Mouse (Mus musculus) naive thymus-derived CD4-positive, alpha-beta T cell, adult 2 months (primary cell): ENCODE data around the gene Galnt10.

Experiments
- DNase-seq: peaks from one replicate; pipeline ENCODE4 v3.0.0-alpha.2; 2011; ENCODE audit warnings: low read depth

The Galnt10 gene

DNA sequence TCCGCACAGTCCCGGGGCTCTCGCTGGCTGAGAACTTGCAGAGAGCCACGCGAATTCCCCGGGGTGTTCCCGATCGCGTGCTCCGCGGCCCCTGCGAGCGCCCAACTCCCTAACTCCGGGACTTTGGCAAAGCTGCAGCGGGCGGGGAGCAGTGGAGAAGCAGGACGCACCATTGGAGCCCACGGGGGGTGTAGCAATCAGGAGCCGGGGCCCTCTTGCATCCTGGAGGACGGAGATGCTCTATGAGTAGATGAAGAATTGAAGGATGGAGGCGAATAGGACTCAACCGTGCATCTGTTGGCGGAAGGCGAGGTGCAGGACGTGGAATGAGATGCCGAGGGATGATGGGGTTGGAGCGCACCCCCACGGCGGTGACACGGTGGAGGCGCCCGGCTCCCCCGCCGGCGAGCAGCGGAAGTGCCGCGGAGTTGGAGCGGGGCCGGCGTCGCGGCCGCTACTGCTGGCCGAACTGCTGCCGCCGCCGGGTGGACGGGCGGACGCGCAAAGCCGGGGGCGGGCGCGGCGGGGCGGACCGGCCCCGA lies at the start of gene Galnt10:
TSS of gene Galnt10 (plus strand) at position 425 of the 542 bp plus-strand sequence.
- DNase-seq: peak; percentile 92

DNA sequence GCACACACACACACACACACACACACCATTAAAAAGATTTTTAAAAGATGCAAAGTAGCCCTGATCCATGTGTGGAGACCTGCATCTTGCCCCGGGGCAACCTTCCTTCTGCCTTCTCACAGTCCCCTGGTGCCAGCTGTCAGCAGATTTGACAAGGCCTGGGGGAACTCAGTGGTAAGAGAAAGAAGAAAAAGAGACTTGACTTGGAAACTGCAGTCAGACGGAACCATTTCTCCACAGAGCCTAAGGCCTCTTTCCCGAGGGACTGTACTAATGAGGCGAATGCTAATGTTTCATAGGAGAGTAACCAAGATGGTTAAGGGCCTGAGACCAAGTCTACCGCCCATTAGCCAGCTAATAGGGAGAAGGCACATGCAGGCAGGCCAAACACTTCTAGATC lies 49.3 kb upstream of the Galnt10 start:
- no peak for DNase-seq

DNA sequence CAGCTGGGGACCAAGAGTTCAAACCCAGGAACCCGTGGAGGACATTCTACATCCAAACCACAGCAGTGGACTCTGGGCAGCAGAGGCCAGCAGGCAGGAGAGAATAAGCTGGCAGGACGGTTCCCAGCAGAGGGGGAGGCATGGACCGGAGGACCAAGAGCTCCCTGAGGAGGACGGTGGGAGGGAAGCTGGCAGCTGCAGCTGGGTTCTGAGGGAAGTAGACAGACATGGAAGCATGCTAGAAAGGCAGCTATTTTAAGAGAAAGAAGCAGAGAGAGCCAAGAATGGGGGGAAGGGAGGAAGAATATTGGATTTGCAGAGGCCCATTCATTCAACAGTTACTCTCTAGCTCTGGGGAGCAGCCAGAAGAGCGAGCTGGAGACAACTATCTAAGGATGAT lies 47.1 kb upstream of the Galnt10 start:
- no peak for DNase-seq

DNA sequence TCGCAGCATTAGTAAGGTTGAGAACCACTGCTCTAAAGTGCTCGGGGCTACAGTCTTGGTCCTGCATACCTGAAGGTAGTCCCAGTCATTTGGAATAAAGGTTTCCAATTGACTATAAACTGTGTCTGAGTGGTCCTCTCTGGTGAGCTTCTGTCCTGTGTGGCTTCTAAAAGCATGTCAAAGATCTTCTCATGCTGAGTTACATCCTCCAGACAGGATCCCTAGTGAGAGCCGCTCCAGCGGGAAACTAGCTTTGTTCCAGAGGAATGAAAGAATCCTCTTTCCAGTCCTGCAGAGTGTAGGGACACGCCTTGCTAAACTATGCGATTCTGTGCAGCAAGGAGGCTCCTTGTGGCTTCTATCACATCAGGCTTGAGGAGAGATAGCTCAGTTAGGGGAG lies 45.9 kb upstream of the Galnt10 start:
- no peak for DNase-seq

DNA sequence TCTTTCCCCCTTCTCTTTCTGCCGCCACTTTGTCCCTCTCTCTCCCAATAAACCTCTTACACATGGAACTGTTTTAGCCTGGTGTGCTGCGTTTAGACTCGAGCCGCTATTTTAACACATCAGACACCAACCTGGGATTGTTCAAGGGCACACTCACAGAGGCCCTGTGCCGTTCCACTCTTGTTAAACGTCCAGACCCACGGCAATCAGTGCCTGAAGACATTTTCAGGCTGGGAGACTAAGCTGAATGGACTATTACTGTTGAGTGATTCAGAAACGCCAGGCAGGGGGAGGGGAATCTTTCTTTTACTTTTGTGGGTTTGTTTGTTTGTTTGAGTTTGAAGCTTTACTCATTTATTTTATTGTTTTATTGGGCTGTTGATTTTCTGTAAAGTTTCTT lies 45.1 kb upstream of the Galnt10 start:
- no peak for DNase-seq

DNA sequence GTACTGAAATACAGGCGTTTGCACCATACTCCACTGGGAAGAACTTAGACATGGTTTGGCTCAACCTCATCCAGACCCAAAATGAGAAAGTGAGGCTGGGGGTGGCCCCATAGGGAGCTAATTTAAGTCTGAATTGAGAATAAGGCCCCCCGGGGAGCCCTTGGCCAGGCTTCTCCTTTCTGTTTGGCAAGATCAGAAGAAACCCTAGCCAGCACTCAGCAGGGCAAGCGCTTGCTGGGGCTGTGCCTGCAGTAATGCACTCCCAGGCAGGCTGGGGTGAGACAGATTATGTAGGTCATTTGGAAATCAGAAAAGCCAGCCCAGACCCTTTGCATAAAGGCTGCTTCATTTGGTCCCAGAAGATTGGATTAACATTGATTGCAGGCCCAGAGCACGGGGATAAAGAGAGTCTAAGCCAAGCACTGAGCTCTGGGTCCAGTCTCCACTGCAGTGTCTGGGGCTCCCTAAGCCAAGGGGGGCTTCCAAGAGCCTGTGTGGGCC lies 44.6 kb upstream of the Galnt10 start:
- DNase-seq: no peak

DNA sequence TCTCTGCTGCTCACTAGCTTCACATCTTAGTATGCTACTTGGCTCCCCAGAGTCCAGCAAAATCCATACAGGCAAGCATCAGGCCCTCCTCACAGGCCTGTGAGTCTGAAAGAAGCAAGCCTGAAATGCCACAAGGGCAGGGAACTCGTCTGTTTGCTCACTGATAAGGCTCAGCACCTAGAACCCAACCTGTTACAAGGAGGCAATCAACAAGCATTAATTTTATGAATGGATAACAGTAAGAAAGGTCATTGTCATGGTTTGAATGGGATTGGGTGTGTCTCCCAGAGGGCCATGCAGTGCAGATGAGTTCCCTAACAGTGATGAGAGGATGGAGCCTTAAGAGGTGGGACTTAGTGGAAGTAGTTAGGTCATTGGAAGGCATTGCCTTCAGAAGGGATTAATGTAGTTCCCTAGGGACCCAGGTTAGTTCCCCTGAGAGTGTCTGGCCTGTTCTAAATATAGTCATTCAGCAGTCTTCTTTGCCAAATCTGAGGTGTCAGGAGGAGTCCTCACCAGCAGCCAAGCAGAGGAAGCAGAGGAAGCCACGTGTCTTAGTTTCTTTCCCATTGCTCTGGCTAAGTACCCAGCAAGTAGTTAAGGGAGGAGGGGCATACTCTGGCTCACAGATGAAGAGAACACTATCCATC lies 43.3 kb upstream of the Galnt10 start:
- no peak for DNase-seq

DNA sequence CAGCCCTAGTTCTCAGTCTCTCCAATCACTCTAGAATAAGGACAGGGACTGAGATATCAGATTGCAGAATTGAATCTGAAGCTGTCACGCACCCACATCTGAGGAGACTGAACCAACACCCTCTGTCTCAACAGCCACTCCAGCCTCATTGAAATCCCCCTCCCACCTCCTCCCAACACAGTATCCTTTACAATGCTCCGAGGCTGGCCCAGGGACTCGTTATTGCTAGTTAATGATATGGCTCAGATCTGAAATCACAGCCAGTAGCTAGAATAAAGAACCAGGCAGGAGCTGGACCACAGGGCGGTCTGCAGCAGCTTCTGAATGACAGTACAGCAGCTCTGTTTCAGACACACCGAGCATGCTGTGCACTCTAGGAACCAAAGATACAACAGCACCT lies 40.2 kb upstream of the Galnt10 start:
- DNase-seq: no peak

DNA sequence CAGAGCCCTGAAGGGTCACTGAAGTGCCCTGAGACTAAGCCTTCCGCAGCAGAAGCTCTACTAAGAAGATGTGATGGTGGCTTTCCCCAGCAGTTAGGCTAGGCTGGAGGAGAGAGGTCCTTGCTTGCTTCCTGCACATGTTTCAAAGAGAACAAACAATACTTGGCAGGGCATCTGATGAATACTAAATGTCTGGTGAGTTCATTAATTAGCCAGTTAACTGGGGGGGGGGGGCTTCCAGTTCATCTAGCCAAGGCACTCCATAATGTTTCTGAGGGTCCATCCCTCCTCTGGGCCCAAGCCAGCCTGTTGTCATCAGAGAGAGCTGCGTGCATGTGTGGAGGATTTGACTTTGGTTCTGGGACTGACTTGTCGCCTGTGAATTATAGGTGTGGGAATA lies 39.6 kb upstream of the Galnt10 start:
- DNase-seq: no peak

DNA sequence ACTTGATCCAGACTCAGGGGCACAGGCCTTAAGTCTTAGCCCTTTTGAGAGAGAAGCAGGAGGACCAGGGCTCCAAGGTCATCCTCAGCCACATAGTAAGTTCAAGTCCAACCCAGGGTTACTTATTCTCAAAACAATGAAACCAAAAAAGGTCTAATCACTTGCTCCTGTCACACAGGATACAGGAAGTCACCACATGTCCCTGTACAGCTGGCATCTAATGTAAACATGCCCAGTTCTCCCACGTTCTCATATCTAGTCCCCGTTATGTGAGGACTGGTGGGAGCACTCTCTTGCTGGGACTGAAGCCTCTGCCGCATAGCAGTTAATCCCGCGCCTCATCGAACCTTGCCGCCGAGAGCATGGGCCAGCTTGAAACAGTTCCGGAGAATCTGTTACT lies 30.7 kb upstream of the Galnt10 start:
- DNase-seq: peak; percentile 33

DNA sequence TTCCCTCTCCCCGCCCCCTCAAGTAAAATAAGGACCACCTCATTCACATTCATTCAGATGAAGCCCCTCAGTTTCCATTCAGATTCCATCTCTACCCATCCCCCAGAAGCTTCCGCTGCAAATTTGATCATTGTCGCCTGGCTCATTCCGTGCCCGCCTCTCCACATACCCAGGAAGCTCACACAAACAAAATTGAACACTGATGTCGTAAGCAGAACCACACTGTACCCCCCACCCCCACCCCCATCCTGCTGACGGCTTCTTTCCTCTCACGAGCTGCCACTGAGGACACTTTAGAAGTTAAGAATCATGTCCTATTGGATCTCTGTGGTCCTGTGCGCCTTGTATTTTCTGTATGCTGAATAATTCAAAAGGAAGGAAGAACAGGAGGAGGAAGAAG lies 30.0 kb upstream of the Galnt10 start:
- peak; percentile 65 for DNase-seq

DNA sequence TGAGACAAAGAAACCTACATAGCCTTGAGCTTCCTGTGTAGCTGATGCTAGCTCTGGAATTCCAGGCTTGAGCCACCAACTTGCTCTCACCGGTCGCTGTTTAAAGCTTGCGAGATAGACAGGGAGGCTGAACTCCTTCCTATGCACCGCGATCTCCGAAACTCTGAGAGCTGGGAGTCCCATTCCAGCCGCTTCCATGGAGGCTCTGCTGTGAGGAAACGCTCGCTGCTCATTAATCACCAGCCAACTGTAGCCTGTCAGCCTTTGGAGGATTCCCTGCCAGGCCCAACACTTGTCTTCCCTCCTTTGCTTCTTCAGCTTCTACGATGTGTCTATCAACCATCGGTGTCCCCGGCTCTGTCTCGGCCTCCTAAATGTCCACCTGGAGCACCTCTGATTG lies 29.4 kb upstream of the Galnt10 start:
- DNase-seq: no peak

DNA sequence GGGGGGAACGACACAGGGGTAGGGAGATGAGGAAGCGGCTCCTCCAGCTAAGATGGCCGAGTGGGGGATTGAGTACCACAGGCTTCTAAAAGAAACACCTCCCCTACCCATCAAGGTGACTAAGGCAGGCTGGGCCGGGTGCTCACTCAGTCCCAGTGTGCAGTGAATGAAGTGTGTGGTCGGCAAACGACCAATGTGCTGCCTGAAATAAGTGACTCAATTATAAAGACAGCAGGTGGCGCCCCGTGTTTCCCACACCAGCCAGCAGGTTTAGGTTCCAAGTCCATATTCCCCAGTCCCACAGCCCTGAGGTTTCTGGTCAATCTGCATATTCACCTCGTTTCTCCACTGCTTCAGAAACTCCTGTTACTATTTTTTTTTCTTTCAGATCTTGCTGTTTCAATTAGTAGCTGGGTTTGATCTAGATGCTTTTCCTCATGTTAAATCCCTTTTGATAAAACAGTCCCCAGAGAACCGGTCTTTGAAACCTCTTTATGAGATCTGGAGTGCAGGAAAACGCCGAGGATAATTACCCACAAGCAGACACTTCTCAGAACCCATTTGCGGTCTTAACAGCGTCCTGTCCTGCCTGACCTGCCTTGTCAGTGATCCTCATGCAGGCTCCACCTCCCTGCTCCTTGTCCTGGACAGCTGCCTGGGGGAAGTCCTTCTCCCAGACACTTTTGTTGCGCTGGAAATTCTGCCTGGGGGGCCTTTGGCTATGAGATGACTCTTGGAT lies 27.5 kb upstream of the Galnt10 start:
- DNase-seq: peak; percentile 78

DNA sequence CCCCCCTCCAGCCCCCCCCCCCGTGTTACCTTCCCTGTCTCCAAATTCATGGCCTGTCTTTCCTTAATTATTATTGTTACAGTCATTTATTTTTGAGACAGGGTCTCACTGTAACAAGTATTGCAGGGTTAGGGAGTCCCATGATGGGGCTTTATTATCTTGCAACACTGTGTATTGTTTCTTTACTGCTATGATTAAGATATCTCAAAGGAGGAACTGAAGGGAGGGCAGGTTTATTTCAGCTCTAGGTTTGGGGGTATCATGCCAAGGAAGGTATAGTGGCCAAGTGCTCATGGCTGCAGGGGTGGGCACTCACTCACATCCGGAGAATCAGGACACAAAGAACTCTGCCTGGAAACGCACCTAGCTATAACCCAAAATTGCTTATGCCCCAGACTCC lies 23.8 kb upstream of the Galnt10 start:
- no peak for DNase-seq

DNA sequence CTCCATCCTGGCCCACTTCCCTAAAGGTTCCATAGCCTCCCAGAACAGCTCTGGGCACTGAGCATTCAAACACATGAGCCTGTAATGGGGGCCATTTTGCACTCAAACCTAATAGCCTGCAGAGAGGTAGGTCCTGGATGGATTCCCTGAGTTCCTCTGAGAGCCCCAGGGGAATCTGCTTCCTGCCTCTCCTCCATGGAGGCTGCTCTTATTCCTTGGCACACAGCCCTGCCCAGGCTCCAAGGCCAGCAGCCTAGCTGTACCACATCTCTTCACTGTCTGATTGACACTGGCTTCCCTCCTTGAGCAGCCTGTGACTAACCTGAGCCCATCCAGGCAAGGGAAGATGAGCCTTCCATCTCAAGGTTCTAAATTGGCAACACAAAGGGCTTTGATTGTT lies 23.4 kb upstream of the Galnt10 start:
- DNase-seq: no peak

DNA sequence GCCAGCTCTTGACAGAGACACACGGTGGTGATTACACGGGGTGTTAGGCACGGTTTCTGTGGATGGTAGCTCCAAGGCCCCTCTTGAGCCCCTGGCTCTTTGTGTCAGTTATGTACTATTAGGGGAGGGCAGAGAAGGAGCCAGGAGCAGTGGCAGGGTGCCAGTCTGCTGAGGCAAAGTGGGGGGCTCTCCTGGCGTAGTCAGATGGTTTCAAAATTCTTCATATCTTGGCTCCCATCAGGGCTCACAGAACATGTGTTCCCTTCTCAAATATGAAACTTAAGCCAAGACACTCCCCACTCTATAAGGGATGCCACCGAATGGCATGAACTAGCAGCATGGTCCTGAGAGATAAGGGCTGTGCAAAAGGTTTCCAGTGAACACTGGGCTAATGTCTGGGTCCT lies 20.8 kb upstream of the Galnt10 start:
- DNase-seq: no peak

DNA sequence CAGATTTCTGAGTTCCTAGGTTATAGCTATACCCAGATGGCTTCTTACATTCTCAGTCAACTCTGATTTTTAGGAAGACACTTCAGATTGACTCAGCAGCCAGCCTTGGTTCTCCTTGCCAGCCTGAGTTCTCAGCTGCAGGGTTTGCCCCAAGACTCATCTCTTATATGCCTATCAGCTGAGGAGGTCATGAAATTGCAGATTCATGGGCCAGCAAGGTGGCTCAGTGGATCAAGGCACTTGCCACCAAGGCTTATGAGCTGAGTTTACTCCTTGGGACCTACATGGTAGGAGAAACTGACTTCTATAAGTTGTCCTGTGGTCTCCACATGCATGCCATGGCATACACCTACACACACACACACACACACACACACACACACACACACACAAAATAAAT lies 19.8 kb upstream of the Galnt10 start:
- no peak for DNase-seq

DNA sequence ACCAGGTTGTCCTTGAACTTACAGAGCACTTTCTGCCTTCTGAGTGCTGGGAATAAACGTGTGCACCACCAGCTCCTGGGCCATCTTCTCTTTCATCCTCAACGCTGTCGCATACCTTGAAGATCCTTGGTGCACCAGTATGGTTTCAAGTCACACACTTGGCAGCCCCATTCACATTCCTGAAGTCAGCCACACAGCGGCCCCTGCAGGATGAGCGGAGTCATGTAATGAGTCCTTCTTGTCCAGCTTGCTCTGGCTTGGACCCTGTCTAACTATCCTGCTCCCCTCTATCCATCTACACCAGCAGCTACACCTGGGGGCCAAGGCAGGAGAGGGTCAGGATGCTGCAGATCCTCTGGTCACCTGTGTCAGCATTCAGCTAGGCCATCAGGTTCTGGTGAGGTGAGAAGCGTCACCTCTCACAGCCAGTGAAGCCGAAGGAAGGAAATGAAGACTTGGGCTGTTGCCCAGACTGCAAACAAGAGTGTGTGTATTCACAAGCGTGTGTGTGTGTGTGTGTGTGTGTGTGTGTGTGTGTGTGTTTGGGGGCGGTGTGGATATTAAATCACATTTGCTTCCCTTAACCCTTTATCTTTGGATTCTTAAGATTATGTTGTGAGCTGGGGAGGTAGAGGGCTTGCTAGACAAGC lies 18.0 kb upstream of the Galnt10 start:
- DNase-seq: peak; percentile 51

DNA sequence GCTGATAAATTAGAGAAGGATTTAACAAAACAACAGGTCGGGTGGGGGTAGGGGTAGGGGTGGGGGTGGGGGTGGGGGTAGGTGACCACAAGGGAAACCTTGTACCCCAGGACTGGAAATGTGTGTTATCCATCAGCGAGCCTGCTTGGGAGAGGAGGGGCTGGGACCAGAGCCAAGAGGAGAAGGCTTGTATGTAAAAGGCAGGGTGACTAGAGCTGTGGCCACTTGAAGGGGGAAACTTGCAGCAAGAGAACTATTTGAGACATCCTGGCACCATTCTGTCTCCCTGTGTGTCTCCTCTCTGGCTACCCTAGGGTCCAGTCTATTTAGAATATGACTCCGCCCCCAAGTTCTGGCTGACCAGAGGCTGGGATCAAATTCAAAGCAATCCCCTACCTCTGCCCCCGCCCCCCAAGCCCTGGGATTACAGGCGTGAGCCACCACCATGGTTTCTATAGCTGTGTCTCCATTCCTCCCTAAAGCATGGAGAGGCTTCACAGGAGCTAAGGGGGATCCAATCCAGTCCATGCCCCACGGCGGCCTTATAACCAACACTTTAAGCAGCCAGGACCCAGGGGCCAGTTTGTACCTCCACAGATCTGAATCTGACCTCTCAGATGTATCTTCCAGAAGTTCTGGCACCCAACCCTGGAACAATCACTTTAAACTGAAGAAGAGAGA lies 13.3 kb upstream of the Galnt10 start:
- no peak for DNase-seq

DNA sequence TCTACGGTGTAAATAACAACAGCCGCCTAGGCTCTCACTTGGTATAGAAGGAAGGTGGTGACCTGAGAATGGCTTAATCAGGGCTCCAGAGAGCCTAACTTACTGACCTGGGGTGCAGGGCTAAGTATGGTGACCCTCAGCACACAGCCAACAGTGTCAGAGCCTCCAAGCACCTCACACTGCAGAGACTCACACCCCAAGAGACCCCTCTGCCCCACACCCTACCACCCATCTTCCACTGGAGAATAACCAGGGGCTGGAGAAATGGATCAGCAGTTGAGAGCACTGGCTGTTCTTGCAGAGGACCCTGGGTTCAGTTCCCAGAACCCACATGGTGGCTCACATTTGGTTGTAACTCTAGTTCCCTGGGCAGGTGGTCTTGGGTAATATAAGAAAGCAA lies 12.2 kb upstream of the Galnt10 start:
- DNase-seq: no peak

DNA sequence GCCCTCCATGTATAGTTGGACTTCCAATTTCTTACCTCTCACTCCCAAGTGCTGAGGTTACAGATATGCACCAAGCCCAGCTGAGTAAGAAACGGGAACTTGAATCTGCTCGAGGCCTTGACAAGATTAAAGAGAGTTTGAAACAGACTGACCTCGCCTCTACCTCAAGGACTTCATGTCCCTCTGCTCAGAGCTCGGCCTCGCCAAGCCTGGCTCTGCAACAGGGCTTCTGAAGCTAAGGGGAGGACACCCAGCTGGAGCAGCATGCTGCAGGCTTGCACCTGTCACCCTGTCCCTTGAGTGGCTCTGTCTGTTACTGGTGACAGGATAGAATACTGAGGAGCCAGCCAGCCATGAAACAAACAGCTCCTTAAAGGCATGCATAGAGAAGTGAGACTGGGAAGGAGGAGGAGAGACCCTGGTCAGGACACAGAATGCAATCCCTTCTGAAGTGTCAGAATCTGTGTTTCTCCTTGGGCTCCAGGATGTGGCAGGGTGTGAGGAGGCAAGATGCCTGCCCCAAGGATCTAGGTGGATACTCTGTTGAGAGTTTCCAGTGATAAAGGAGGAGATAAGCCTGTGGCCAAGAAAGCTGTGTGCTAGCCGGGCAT lies 11.2 kb upstream of the Galnt10 start:
- no peak for DNase-seq

DNA sequence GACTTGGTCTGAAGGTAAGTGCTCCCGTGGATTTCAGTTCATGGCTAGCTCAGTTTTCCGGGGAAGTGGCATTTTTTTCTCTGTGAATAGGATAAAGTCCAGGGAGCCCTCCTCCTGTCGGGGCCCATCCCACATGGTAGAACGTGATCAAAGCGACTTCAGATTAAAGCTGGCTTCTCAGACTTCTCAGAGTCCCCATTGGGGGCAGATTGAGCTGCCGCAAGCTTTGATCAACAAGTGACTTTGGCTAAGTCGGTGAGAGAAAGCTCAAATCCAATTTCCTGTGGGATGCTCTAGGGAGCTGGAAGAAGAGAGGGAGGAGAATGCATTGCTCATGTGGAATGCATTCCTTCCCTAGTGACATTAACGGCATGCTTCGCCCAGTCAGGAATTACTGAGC lies 10.1 kb upstream of the Galnt10 start:
- no peak for DNase-seq
